Mouse (Mus musculus): ENCODE measurements around the gene Trex1.

GRCm38 (mm10) chr9:109028919-109029318, 30.6 kb downstream of the Trex1 start:
- no peak for TF ChIP-seq CTCF (IDR thresholded peaks at IDR 0.05; ENCODE audit: borderline replicate concordance, control insufficient read depth, extremely low read depth, insufficient read depth, low read length, poor library complexity)
- no peak for TF ChIP-seq POLR2A (IDR thresholded peaks at IDR 0.05; ENCODE audit: control insufficient read depth, extremely low read depth, insufficient read depth, low read length, poor library complexity)

Data from thymus, adult 2 months (tissue).